Comparison of ENCODE assay signal across 8 mouse cellular contexts in genomic region chr11:100931254-100931921, GRCm38 (mm10). TPM values are rescaled to one million over a fixed set of nuclear protein-coding genes. Genes with fewer than 3 reads are reported as not detected.
A peak's percentile ranks its signal among the peaks of the same experiment; 100 is the strongest.
DNase-seq lines count a peak whose midpoint lies in the region; ATAC-seq and TF ChIP-seq lines count a peak whose summit lies in the region.

No protein-coding gene starts in this region.

- peak overlapping the region; percentile 65 for H3K4me2 ChIP-seq in liver, embryonic 16.5 days (ENCODE audit: low read depth, low read length)
- no peak overlapping the region for H3K4me2 ChIP-seq in forebrain, postnatal 0 days (ENCODE audit: low read depth)

- DNase-seq in layer of hippocampus, adult 11-12 months (ENCODE audit: low spot score) = peak; percentile 17
- DNase-seq in layer of hippocampus, postnatal 25 days (ENCODE audit: extremely low spot score in 1 of 2, low spot score in 1 of 2) = no peak
- DNase-seq in adipocyte (ENCODE audit: low spot score) = peak; percentile 50
- peak; percentile 54 to 63 for DNase-seq in spleen, postnatal 36 days (ENCODE audit: low spot score in 2 of 2)
- no peak for DNase-seq in right cerebral cortex, adult 2 months (ENCODE audit: low spot score in 2 of 2)
- DNase-seq in forebrain, postnatal 0 days = no peak

- H3K9me3 ChIP-seq in liver, embryonic 16.5 days (replicated peaks; ENCODE audit: control insufficient read depth, low read length) = no peaks in the 10 kb centered on the region
- no peaks in the 10 kb centered on the region for H3K9me3 ChIP-seq in forebrain, postnatal 0 days (ENCODE audit: low read length)

- no peaks in the 10 kb centered on the region for H3K36me3 ChIP-seq in liver, embryonic 16.5 days (ENCODE audit: control insufficient read depth, insufficient read depth)
- no peaks in the 10 kb centered on the region for H3K36me3 ChIP-seq in forebrain, postnatal 0 days (ENCODE audit: insufficient read depth)

- H3K27me3 ChIP-seq in liver, embryonic 16.5 days (ENCODE audit: control insufficient read depth, insufficient read depth, low read depth, low read length) = no peaks in the 10 kb centered on the region
- no peaks in the 10 kb centered on the region for H3K27me3 ChIP-seq in forebrain, postnatal 0 days (ENCODE audit: insufficient read depth, low read length)

- H3K9ac ChIP-seq in liver, embryonic 16.5 days (ENCODE audit: low read depth, low read length) = peak overlapping the region; percentile 55
- H3K9ac ChIP-seq in forebrain, postnatal 0 days = no peak overlapping the region

- H3K27ac ChIP-seq in liver, embryonic 16.5 days (ENCODE audit: low read length) = peak overlapping the region; percentile 49
- no peak overlapping the region for H3K27ac ChIP-seq in forebrain, postnatal 0 days (ENCODE audit: low read depth, low read length)

- 29% methylated on average over 12 of the region's 12 CpGs for WGBS in liver, embryonic 16.5 days (ENCODE audit: insufficient replicate concordance)
- 46% methylated on average over 12 of the region's 12 CpGs for WGBS in forebrain, postnatal 0 days

- no peak for TF ChIP-seq CTCF in forebrain, postnatal 0 days (IDR thresholded peaks at IDR 0.05; ENCODE audit: low read depth)

- ATAC-seq in hematopoietic stem cell, adult 5-6 weeks (replicated peaks in 1 of 2; ENCODE audit: insufficient read depth in 1 of 2, low FRiP score in 2 of 2, low TSS enrichment in 1 of 2, low read depth in 1 of 2, poor library complexity in 2 of 2, severe bottlenecking in 2 of 2) = peak; percentile 67 to 68; a peak in 3 of 4 replicates
- ATAC-seq in liver, embryonic 16.5 days (ENCODE audit: low read depth) = peak; percentile 43; the same call in 1 of the 2 replicates
- ATAC-seq in forebrain, postnatal 0 days = no peak

- H3K4me3 ChIP-seq in liver, embryonic 16.5 days (ENCODE audit: low read depth, low read length) = peak overlapping the region; percentile 62
- H3K4me3 ChIP-seq in forebrain, postnatal 0 days (ENCODE audit: low read depth, low read length) = no peak overlapping the region

- H3K4me1 ChIP-seq in liver, embryonic 16.5 days (ENCODE audit: control insufficient read depth, low read depth, low read length) = peaks cover 38% of the 10 kb centered on the region
- H3K4me1 ChIP-seq in forebrain, postnatal 0 days (ENCODE audit: insufficient read depth) = no peaks in the 10 kb centered on the region

RNA-seq across cellular contexts. Expression of gene Stat3, which starts 8.0 kb away (rescaled TPM):
- 10 to 100 TPM; 32.9 to 34.4 TPM for total RNA-seq in layer of hippocampus, postnatal 25 days (2021)
- total RNA-seq in hematopoietic stem cell, adult 5-6 weeks (2017) = 108 and 135 TPM in 2 replicates
- 32.8 and 39.2 TPM in 2 replicates for polyA plus RNA-seq in liver, embryonic 16.5 days (2015; fragmentation: Nextera tagmentation; extraction: Ambion mirVana)
- 29.4 and 42.5 TPM in 2 replicates for total RNA-seq in forebrain, postnatal 0 days (2014; rRNA removed)
- polyA plus RNA-seq in forebrain, postnatal 0 days (2015; fragmentation: Nextera tagmentation; extraction: Ambion mirVana) = 20.5 and 31.2 TPM in 2 replicates

RNA-seq across cellular contexts. Expression of gene Cavin1, which starts 39.3 kb away (rescaled TPM):
- total RNA-seq in layer of hippocampus, postnatal 25 days (2021) = 10 to 100 TPM; 14.2 to 15.8 TPM
- total RNA-seq in hematopoietic stem cell, adult 5-6 weeks (2017) = 9.8 and 13.4 TPM in 2 replicates
- 26.0 and 29.7 TPM in 2 replicates for polyA plus RNA-seq in liver, embryonic 16.5 days (2015; fragmentation: Nextera tagmentation; extraction: Ambion mirVana)
- total RNA-seq in forebrain, postnatal 0 days (2014; rRNA removed) = 14.8 and 22.7 TPM in 2 replicates
- polyA plus RNA-seq in forebrain, postnatal 0 days (2015; fragmentation: Nextera tagmentation; extraction: Ambion mirVana) = 36.7 and 38.3 TPM in 2 replicates

Comparison
In these comparisons a context has a peak if more than half of its experiments do, and no peak if none do; other contexts are left out.
1. DNase-seq: peak in layer of hippocampus, adult 11-12 months (single experiment), adipocyte (single experiment) and spleen, postnatal 36 days (2 of 2); none in layer of hippocampus, postnatal 25 days (0 of 2), right cerebral cortex, adult 2 months (0 of 2) and forebrain, postnatal 0 days (single experiment).